Mouse (Mus musculus) embryo, embryonic 9.5 days (tissue): Measurements from ENCODE around the gene Capn8.

Experiments
- DNase-seq: peaks from one replicate; pipeline ENCODE4 v3.0.0-alpha.2; 2017; ENCODE audit errors: extremely low spot score

Gene Capn8

DNA sequence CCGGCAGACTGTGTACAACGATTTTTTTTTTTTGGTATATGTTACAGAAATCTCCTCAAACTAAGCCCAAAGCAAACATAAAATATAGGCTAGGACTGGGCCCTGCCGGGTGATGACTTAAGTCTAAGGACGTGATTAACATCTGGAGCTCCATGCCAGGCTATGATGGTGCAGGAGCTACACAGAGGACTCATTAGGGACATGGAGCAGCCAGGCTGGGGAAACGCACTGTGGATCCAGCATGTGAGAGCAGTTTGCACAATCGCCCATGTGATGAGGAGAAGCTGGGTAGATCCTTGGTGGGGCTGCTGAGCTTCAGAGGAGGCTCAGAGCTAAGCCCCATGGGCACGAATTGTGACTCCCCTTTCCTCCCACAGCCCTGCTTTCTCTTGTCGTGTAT lies 14.0 kb upstream of the Capn8 start:
- DNase-seq: no peak

DNA sequence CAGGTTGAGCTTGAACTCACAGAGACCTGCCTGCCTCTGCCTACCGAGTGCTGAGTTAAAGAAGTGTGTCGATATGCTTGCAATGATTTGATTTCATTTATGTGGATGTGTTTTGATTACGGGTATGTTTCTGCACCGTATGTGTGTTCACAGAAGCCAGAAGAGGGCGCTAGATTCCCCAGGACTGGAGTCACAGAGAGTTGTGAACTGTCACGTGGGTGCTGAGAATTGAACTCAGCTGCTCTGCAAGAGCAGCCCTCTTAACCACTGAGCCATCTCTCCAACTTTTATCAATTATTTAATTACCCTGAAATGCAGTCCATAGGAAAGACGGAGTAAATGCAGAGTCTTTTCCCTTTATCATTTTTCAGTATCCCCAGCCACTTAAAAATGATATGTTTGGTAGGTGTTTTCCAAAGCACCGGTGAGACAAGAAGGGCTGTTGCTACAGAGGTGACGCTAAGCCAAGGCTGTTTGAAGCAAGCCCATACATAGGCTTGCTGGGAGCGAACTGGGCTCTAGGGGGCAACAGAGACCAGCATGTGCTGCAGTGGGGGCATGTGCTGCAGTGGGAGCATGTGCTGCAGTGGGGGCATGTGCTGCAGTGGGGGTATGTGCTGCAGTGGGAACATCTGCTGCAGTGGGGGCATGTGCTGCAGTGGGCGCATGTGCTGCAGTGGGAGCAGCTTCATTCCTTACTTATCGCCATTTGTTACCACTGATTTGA lies 11.0 kb upstream of the Capn8 start:
- DNase-seq: peak; percentile 62

DNA sequence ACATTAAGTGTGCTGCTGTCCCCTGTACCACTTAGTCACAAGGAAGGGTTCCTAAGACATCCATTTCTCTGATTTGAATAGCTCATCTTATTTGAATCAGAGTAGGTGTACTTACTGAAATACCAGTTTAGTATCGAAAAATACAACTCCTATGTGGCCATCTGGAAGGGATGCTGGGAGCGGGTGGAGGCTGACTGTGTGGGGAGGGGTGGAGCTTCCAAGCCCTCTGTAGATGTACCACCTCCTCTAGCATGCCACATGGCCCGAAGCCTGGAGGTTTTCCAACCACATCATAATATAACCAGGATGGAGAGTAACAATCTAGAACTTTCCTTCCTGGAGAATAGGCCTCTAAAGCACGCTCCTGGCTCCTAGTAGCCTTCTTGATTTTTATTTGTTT lies 6.5 kb upstream of the Capn8 start:
- no peak for DNase-seq

DNA sequence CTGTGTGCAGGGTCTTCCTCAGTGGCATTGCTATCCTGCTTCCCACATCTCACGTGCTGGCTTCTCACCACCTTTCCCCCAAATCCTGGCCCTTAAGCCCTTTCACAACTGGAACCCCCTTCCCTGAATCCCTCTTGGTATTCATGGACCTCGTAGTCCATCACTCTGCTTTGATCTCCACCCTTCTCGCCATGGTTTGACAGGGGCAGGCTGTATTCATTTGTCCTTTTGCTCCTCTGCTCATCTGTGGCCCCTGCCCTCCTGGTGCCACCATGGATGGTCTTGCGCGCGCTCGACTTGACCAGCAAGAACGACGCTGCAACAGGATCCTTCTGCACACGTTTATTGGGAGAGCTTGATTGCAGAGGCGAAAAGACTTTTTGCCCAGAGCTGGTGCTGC lies 5.3 kb upstream of the Capn8 start:
- DNase-seq: no peak

DNA sequence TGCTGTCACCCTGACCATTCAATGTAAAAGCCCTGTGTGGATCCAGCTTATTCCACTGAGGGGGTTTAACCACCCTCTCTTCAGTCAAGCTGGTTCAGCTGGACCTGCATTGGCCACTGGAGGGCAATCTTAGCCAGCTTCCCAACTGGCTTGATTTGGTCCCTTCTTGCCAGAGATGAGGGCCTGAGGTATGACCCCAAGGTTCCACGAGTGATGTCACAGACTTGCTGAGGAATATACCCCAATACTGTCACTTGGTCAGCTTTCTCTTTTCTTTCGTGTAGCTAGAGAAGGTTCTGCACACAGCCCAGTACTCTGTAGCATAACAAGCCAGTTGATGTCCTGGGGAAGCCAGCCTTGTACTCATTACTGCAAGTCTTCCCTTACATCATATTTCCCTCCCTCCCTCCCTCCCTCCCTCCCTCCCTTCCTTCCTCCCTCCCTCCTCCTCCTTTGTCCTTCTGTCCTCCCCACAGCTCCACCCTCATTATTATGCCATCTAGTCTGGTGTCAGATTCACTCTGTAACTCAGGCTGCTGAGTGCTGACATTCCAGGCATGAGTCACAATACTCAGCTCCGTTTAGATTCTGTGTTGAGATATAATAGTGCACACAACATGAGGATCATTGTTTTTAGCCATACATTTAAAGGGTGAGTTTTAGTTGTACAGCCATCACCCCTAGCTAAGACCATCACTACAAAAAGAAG lies 4.3 kb upstream of the Capn8 start:
- DNase-seq: peak; percentile 72

DNA sequence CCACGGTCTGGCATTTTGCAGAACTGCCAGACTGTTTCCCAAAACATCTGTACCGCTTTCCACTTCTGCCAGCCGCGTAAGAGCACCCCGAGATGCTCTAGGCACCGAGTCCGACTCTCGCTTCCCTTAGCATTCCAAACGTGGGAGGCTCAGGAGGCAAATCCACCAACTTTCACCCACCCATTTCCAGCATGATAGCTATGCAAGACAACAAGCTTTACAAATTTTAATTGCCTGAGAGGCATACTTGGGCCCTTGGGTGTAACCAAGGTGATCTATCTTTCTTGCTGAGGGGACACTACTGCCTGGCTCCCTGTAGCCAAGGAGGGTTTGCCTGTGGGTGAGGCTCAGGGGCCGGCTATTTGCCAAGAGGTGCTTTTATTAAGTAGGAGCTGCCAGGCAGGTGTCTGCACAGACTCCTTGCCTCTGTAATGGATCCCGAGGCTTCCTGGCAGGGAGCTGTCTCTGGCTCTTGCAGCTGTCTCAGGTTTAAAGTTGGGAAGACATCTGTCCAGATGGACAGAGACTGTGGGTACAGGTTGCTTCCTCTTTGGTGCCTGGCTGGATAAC lies 2.8 kb upstream of the Capn8 start:
- DNase-seq: no peak

DNA sequence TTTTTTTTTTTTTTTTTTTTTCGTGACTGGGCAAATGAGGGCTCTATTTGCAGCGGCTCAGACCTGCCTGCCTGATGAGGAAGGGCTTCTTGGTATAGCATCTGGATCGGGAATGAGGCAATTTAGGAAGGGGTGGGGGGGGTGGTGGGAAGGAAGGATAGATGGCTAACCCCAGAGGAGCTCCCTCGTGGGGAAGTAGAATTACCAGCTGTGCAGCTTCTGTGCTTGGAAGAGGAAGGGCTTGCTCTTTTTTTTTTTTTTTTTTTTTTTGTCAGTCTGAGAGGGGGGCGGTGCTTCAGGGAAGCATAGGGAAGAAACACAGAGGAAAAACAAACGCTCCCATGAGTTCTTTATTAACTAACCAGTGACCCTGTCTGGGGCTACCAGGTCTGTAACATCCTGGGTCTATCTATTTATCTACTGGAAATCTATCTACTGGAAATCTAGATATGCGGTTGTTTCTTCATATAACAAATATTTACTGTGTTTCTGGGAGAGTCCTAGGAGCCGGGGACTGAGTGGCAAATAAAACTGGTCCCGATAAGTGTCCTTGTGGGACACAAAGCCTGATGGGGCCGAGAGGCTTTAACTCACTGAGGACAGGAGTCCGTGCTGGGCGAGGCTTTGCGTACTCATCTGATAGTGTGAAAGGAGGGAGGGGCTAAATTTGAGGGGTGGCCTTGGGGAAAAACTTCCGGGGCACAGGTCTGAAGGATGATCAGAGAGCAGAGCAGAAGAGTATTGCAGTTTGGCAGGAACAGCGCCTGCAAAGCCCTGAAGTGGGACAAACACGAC lies 2.0 kb upstream of the Capn8 start:
- DNase-seq: no peak

DNA sequence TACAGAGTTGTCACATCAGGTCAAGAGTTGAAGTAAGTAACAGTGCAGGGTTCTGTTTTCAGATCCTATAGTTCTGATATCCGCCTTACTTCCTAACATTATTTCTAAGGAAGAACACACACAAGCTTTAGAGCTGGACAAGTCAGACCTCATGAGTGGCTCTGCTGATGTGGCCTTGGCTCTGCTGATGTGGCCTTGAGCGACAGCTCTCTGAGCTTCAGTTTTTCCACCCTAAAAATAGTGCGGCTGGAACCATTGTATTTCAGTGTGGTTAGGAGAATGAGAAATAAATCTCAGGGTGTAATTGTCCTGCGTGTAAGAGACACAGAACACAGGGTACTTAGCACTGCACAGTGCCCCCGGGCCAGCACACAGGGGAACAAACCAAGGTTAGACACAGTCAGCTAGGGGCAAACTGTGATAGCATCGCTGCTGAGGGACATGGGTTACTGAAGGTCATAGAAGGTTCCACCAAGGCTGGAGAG lies 586 bp downstream of the Capn8 start:
- DNase-seq: no peak

DNA sequence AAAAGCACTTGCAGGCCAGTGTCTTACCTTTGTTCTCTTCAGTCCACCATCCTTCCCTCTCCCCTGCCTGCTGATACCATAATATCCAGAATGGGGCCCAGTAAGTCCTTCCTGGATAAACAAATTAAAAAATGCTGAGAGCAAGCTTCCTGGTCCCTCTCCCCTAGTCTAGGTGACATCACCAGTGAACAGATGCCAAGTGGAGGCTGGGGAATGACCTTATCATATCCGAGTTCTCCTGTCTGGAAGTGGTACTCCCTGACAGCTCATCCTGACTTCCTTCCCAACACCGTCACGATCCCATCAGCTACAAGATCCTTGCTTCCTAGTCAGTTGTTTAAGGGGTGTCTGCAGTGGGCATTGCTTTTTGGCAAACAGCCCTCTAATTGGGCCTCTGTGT lies 6.3 kb downstream of the Capn8 start:
- DNase-seq: no peak

DNA sequence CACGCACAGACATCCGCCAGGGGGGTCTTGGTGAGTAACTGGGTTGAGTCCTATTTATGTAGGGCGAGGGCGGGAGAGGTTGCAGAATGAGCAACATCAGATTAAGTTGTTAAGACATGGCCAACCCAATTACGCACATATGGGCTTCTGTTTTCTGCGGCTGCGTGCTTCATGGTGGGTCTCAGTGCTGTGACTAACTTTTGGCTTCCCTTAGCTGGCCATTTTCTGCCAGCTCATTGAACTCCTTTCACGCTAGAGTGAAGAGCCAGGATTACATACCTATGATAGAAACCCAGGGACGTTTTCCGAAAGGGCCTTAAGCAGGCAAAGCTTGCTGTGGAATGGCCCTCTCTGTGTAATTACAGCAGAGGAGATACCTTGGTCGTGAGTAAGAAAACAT lies 7.2 kb downstream of the Capn8 start:
- no peak for DNase-seq

DNA sequence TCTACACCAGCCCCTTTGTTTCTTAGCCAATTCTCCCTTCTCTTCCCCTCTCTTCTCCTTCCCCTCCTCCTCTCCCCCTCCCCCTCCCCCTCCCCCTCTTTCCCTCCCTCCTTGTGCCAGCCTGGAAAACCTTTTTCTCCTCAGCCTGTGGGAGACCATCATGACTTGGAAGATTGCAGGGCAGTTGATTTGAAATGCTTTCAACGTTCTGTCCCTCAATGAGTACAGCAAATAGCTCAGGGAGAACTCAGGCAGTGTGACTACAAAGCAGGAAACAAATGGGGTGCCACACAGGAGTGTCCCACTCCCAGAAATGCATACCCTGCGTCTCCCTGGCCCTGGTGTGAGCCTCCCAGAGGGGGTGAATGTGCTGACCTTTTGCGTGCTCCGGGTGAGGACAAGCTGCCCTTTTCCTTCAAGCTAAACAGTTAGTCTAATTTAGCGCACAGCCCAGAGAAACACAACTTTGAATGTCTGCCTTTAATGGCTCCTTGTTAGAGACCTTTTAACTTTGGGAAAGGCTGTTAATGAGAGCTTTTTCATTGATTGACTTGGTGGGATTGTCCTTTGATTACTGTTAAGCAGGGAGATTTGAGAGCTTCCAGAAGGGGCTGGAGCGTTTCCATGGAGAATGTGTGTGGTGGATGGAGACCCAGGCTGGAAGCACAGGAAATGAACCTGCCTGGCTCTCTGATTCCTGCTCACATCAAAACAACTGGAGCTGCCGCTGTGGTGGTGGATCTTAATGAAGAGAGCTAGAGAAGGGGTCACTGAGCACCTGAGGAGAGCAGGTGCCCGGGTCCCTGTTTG lies 9.3 kb downstream of the Capn8 start:
- peak; percentile 71 for DNase-seq

DNA sequence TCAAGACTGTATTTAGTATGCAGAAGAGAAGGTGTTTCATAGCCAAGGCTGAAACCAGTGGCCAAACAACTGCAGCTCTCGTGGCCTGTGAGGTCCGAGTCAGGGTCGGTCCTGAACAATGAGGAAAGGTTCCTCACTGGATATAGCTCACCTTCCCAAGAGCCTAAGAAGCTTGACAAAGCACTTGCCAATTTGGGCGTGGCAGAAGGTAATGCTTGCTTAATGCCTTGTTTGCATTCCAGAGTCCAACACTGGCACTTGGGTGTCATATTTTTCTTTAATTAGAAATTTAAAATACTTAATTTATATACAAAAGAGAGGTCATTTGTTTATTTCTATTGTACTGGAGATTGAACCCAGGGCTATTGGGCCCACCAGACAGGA lies 9.9 kb downstream of the Capn8 start:
- DNase-seq: no peak

DNA sequence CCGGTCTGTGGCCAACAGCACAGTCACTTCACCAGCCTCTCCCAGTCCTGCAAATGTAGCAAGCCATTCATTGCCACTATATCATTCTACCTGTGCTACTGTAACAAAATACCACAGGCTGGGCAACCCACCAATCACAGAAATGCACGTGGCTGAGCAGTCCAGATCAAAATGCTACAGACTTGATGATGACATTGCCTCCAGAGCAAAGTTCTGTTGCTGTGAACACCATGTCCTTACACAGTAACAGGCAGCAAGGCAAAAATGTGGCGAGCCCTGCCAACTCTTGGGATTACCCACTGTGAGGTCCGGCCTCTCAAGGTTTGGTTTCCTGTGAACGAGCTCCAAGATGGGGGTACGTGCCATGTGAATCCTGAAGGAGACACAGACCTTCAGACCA lies 19.4 kb downstream of the Capn8 start:
- DNase-seq: no peak

DNA sequence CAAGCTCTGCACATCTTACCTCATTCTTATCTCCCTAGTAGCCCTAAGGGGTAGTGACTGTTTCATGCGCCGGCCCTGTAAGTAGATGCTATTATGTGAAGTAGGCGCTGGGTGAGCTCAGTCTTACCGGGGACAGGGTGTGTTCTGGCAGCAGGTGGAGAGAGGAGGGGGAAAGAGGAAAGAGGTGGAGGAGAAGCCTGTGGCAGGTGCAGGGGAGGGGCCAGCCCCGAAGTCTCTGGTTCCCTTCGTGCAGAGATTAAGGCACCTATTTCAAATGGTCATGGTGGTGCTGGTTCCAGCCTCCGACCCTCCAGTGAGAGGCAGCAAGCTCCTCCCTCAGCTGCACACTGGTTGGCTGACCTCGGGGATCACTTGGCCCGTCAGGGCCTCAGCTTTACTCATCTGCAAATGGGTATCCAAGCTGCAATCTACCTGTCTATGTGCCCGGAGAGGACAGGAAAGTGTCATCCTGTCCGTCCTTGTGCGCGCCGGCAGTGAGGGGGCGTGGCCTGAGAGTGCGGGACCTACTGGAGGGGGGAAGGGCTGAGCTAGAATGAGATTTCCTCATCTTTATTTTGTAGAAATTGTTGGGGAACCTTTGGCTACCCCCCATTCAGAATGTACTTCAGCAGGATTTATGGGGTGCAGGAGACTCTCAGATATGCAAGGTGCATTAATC lies 20.5 kb downstream of the Capn8 start:
- DNase-seq: no peak

DNA sequence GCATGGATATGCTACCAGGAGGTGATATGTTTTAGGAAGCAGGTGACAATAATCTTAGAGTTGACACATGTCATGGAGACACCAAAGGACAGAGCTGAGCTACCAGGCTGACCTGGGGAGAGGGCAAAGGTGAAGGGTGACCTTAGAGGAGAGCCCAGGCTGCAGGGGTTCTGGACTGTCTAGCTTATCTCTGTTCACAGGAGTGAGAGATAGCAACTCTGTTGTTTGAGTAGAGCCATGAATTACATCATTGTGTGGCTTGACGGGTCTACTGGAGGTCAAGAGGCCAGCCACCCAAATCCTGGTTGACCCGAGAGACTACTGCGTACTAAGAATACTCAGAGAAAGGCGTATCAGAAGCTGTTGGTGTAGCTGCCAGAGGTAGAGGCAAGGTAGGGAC lies 22.9 kb downstream of the Capn8 start:
- DNase-seq: no peak

DNA sequence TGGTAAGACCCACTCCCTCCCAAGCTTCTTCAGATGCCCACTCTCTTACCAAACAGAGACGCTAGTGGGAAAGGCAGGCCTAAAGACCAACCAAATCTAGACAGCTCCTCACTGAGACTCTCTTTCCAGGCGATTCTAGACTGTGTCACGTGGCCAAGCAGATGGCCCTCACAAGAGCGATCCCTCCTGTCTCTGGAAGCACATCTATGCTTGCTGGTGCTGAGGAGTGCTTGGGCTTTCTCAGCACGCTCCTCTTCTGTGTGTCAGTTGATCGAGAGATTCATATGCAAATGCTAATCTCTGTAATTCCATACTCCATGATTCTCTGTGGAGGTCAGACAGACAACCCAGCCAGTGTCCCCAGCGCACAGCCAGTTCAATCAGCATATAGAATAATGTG lies 26.7 kb downstream of the Capn8 start:
- no peak for DNase-seq

DNA sequence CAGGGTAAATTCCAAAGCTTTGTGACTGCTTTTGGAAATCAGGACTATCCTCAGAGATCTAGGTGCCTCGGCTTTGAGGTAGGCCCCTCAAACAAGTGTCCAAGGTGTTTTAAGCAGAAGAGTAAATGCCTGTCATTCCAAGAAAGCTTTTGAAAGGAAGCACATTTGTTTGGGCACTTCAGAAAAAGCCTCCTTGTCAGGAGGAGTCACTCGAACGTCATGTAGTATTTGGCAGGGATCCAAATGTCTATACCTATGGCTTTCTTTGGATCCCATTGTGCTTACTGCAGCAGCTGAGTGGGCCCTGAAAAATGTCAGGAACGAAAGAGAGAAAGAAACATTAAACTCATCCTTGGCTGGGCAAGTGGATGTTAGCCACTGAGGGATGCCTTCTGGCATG lies 27.6 kb downstream of the Capn8 start:
- DNase-seq: no peak

DNA sequence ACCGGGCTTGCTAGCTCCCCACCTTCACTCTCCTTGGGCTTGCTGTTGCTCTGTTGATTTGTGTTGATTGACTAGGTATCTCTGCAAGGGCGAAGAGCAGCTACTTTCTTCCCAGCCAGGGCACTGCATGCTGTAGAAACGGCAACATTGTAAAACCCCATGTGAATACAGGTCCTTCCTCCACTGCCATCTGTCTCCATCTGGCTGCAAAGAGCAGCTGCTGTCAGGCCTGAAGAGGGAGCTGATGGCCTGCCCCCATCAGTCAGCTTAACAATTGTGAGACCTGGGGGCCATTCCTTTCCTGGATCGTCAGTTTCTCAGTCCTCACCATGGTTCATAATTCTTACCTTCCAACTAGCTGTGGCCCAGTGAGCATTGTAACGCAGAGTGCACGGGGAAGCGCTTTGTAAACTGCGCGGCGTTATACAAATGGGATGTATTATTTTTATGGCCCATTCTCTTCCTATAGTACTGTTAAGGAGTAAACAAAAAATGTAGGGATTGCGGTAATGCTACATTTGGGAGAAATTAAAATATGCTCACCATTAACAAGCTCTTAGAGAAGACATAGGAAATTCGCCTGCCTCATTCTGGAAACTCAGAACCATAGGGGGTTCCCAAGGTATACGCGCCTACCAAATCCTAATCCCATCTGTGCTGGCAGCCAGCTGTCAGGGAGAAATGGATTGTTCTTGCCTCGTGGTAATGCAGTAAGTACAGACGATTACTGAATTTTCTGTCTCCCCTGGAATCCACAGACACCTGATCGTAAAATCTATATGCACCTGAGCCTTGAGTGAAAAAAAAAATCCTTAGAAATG lies 40.7 kb downstream of the Capn8 start:
- DNase-seq: no peak

DNA sequence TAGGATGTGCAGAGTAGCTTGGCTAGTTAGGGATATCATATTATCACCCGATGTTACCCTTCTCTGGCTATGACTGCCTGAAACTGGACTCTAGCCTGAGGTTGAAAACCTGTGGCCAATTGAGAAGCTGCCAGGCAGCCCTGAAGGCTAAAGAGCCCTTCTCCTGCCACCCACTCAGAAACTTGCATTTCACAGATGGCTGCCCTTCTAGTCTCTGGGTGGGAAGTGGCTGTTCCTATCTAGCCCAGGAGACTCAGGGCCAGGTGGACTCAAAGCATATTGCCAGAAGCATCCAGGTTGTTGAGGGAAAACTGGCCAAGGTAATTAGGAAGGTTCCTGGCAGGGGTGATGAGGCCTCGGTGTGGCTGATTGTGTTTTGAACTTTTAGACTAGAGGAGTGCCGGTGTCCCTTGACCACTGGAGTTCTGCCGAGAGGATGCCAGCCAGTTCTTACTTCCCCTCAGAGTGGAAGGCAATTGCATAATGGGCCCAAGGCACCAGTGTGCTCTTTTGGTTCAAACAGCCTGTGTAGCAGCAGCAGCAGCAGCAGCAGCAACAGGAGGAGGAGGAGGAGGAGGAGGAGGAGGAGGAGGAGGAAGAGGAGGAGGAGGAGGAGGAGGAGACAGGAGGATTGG lies 45.0 kb downstream of the Capn8 start:
- no peak for DNase-seq

DNA sequence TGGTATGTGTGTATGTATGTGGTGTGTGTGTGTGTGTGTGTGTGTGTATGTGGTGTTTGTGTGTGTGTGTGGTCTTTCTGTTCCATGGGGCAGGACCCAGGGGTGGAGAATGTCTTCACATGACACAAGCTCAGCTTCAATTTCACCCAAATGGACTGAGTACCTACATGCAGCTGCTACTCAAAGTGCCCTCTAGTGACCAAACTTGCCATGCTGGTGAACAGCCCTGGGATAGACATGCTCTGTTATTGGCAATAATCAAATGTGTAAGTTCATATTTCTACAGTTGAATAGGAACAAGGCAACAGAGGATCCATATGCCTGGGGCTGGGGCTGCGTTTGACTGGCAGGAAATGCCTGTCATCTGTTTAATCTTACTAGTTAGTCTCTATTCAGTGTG lies 50.7 kb downstream of the Capn8 start:
- no peak for DNase-seq
